ENCODE assay signal across 10 mouse cellular contexts in the genomic region with DNA sequence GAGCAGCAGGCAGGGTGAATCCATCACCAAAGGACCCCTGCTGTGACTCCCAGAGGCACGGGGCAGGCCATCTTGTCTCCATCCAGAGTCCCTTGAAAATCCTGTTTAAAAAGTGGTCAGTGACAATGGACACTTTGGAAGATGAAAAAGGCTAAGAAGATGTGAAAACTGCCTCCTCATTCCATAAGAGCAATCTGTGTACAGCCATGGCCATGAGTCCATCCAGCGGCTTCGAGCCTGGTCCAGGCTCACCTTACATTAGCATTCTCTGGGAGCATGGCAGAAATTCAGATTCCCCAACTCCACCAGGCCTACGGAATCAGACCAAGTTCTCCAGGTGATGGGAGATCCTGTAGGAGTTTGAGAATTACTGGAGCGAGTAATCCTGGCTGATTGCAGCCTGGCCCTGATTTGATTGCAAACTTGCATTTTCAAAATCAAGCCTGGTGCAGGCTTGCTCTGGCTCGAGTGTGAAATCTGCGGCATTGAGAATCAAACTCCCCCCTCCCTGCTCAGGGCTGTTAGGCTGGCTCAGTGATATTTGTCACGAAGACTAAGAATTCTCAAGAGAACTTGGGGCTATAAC. TPM values are rescaled to one million over a fixed set of nuclear protein-coding genes. Genes with fewer than 3 reads are reported as not detected.
DNase-seq lines count a peak whose midpoint lies in the region; ATAC-seq and TF ChIP-seq lines count a peak whose summit lies in the region.
"Had no signal": no experiment of that assay in that cellular context is flagged by ENCODE, and none has a peak within 500 bp of the region (broad histone marks: within the 10 kb centered on the region; RNA-seq: fewer than 3 reads in every experiment).

No protein-coding gene starts in this region.

- H3K9me3 ChIP-seq in embryonic facial prominence, embryonic 12.5 days: no peaks in the 10 kb centered on the region
- H3K9me3 ChIP-seq in hindbrain, embryonic 13.5 days: no peaks in the 10 kb centered on the region

- H3K4me1 ChIP-seq in embryonic facial prominence, embryonic 12.5 days: peaks cover 31% of the 10 kb centered on the region
- peaks cover 38% of the 10 kb centered on the region for H3K4me1 ChIP-seq in hindbrain, embryonic 13.5 days (replicated peaks)

- no peak for ATAC-seq in cerebellum, adult (ENCODE audit: insufficient number of reproducible peaks, low FRiP score, low TSS enrichment)
- ATAC-seq in embryonic facial prominence, embryonic 12.5 days (ENCODE audit: insufficient number of reproducible peaks, insufficient read depth, low FRiP score, low TSS enrichment): no peak
- no peak for ATAC-seq in hindbrain, embryonic 13.5 days (ENCODE audit: low FRiP score)
- no peak for ATAC-seq in CD4-positive, CD25-positive, alpha-beta regulatory T cell, adult 4 months

- peak overlapping the region; percentile 24; the same call in 1 of the 2 replicates for H3K9ac ChIP-seq in embryonic facial prominence, embryonic 12.5 days
- H3K9ac ChIP-seq in hindbrain, embryonic 13.5 days: peak overlapping the region; percentile 69; the same call in 1 of the 2 replicates

- 50% methylated on average over 8 of the region's 8 CpGs for WGBS in embryonic facial prominence, embryonic 12.5 days
- 64% methylated on average over 8 of the region's 8 CpGs for WGBS in hindbrain, embryonic 13.5 days

- H3K27ac ChIP-seq in embryonic facial prominence, embryonic 12.5 days: peak overlapping the region; percentile 91
- H3K27ac ChIP-seq in hindbrain, embryonic 13.5 days: peak overlapping the region; percentile 96
- H3K27ac ChIP-seq in layer of hippocampus, adult 2 months: no peak overlapping the region

- H3K4me2 ChIP-seq in embryonic facial prominence, embryonic 12.5 days (replicated peaks): no peak overlapping the region
- no peak overlapping the region for H3K4me2 ChIP-seq in hindbrain, embryonic 13.5 days

- H3K27me3 ChIP-seq in embryonic facial prominence, embryonic 12.5 days: no peaks in the 10 kb centered on the region
- H3K27me3 ChIP-seq in hindbrain, embryonic 13.5 days: no peaks in the 10 kb centered on the region

- no peak overlapping the region for H3K4me3 ChIP-seq in embryonic facial prominence, embryonic 12.5 days
- no peak overlapping the region for H3K4me3 ChIP-seq in hindbrain, embryonic 13.5 days
- no peak overlapping the region for H3K4me3 ChIP-seq in layer of hippocampus, adult 2 months

- peak; percentile 36 to 43 for DNase-seq in cerebellum, adult 18-20 months
- DNase-seq in neural tube, embryonic 10.5 days (ENCODE audit: extremely low spot score, low spot score): peak; percentile 35
- no peak for DNase-seq in layer of hippocampus, adult 2 months (ENCODE audit: low spot score in 2 of 2)
- DNase-seq in lung, postnatal 25 days (ENCODE audit: low spot score): no peak
- DNase-seq: adrenal gland, adult 2 months had no signal

- no peaks in the 10 kb centered on the region for H3K36me3 ChIP-seq in embryonic facial prominence, embryonic 12.5 days
- no peaks in the 10 kb centered on the region for H3K36me3 ChIP-seq in hindbrain, embryonic 13.5 days

- TF ChIP-seq CTCF in layer of hippocampus, adult 2 months (conservative IDR thresholded peaks at IDR 0.05): no peak

RNA-seq across cellular contexts. Expression of gene Mgst2, which starts 42.6 kb away (rescaled TPM):
- 1.3 and 1.7 TPM in 2 replicates for polyA plus RNA-seq in embryonic facial prominence, embryonic 12.5 days (2016; fragmentation: Nextera tagmentation; extraction: Ambion mirVana)
- polyA plus RNA-seq in hindbrain, embryonic 13.5 days (2015; fragmentation: Nextera tagmentation; extraction: Ambion mirVana): 0.49 and 0.64 TPM in 2 replicates
- polyA plus RNA-seq in CD4-positive, CD25-positive, alpha-beta regulatory T cell, adult 4 months (2017; shearing (Covaris generic)): 100 to 1,000 TPM; 175 to 223 TPM
- not detected for total RNA-seq in layer of hippocampus, adult 2 months (2021)
- total RNA-seq: layer of hippocampus, postnatal 14 days had no signal

Comparison
In these comparisons a context has a peak if more than half of its experiments do, and no peak if none do; other contexts are left out.
1. DNase-seq: peak in cerebellum, adult 18-20 months (2 of 2) and neural tube, embryonic 10.5 days (single experiment); none in layer of hippocampus, adult 2 months (0 of 2) and lung, postnatal 25 days (single experiment).
2. RNA of gene Mgst2, which starts 42.6 kb away (polyA plus RNA-seq): 175 to 223 TPM in CD4-positive, CD25-positive, alpha-beta regulatory T cell, adult 4 months; 1.3 to 1.7 TPM in embryonic facial prominence, embryonic 12.5 days and 0.49 to 0.64 TPM in hindbrain, embryonic 13.5 days; every median in the first group is over 10 times any median in the second.